9 mouse cellular contexts compared by ENCODE assay signal in genomic region chr3:34647688-34648087, GRCm38 (mm10). TPM values are rescaled to one million over a fixed set of nuclear protein-coding genes. Genes with fewer than 3 reads are reported as not detected.
A peak's percentile ranks its signal among the peaks of the same experiment; 100 is the strongest.
DNase-seq lines count a peak whose midpoint lies in the region; ATAC-seq and TF ChIP-seq lines count a peak whose summit lies in the region.
"Had no signal": no experiment of that assay in that cellular context is flagged by ENCODE, and none has a peak within 500 bp of the region (broad histone marks: within the 10 kb centered on the region; RNA-seq: fewer than 3 reads in every experiment).

No protein-coding gene starts in this region.

- no peaks in the 10 kb centered on the region for H3K9me3 ChIP-seq in forebrain, embryonic 14.5 days (replicated peaks; ENCODE audit: control insufficient read depth, low read length)
- no peaks in the 10 kb centered on the region for H3K9me3 ChIP-seq in hindbrain, postnatal 0 days (ENCODE audit: low read length)
- H3K9me3 ChIP-seq in liver, embryonic 11.5 days (ENCODE audit: control insufficient read depth, low read length): no peaks in the 10 kb centered on the region
- H3K9me3 ChIP-seq in neural tube, embryonic 14.5 days (ENCODE audit: control insufficient read depth, low read length): no peaks in the 10 kb centered on the region
- H3K9me3 ChIP-seq: lung, embryonic 15.5 days had no signal

- H3K4me1 ChIP-seq in bone marrow macrophage, adult 2 months (ENCODE audit: control insufficient read depth, insufficient read depth, low read length): no peaks in the 10 kb centered on the region
- H3K4me1 ChIP-seq in forebrain, embryonic 14.5 days (ENCODE audit: control insufficient read depth, insufficient read depth, low read length): peaks cover 30% of the 10 kb centered on the region
- peaks cover 3% of the 10 kb centered on the region; the same call in 1 of the 2 replicates for H3K4me1 ChIP-seq in hindbrain, postnatal 0 days (ENCODE audit: insufficient read depth, low read length)
- H3K4me1 ChIP-seq in liver, embryonic 11.5 days (replicated peaks; ENCODE audit: control insufficient read depth, insufficient read depth, low read length): peaks cover 4% of the 10 kb centered on the region; the same call in 1 of the 2 replicates
- peaks cover 16% of the 10 kb centered on the region for H3K4me1 ChIP-seq in neural tube, embryonic 14.5 days (ENCODE audit: control insufficient read depth, insufficient read depth, low read length)

- H3K27ac ChIP-seq in bone marrow macrophage, adult 2 months (ENCODE audit: insufficient read depth, low read depth, low read length): no peak overlapping the region
- peak overlapping the region; percentile 92 for H3K27ac ChIP-seq in forebrain, embryonic 14.5 days (ENCODE audit: low read depth, low read length)
- H3K27ac ChIP-seq in hindbrain, postnatal 0 days: peak overlapping the region; percentile 81; the same call in 1 of the 2 replicates
- no peak overlapping the region for H3K27ac ChIP-seq in liver, embryonic 11.5 days (ENCODE audit: low read depth, low read length)
- H3K27ac ChIP-seq in neural tube, embryonic 14.5 days (ENCODE audit: low read depth, low read length): peak overlapping the region; percentile 83
- H3K27ac ChIP-seq: lung, embryonic 15.5 days had no signal

- no peak overlapping the region for H3K4me3 ChIP-seq in bone marrow macrophage, adult 2 months (ENCODE audit: insufficient read depth, low read length)
- peak overlapping the region; percentile 79; the same call in 1 of the 2 replicates for H3K4me3 ChIP-seq in forebrain, embryonic 14.5 days (ENCODE audit: low read depth, low read length)
- no peak overlapping the region for H3K4me3 ChIP-seq in hindbrain, postnatal 0 days (ENCODE audit: low read length)
- H3K4me3 ChIP-seq in liver, embryonic 11.5 days (ENCODE audit: low read depth, low read length): no peak overlapping the region
- H3K4me3 ChIP-seq in neural tube, embryonic 14.5 days (ENCODE audit: low read depth, low read length): peak overlapping the region; percentile 44; the same call in 1 of the 2 replicates
- H3K4me3 ChIP-seq: lung, embryonic 15.5 days had no signal

- H3K36me3 ChIP-seq in forebrain, embryonic 14.5 days (ENCODE audit: control insufficient read depth, insufficient read depth, low read length): peaks cover 5% of the 10 kb centered on the region
- no peaks in the 10 kb centered on the region for H3K36me3 ChIP-seq in hindbrain, postnatal 0 days (ENCODE audit: insufficient read depth, low read length)
- no peaks in the 10 kb centered on the region for H3K36me3 ChIP-seq in liver, embryonic 11.5 days (ENCODE audit: control insufficient read depth, insufficient read depth, low read length)
- H3K36me3 ChIP-seq in neural tube, embryonic 14.5 days (ENCODE audit: control insufficient read depth, insufficient read depth, low read length): no peaks in the 10 kb centered on the region
- H3K36me3 ChIP-seq: lung, embryonic 15.5 days had no signal

- no peak for ATAC-seq in forebrain, embryonic 14.5 days
- ATAC-seq in hindbrain, postnatal 0 days: no peak
- ATAC-seq in liver, embryonic 11.5 days (replicated peaks; ENCODE audit: low FRiP score): no peak
- ATAC-seq in neural tube, embryonic 14.5 days (ENCODE audit: low read depth): no peak

- under 1% methylated on average over 14 of the region's 14 CpGs for WGBS in forebrain, embryonic 14.5 days
- 2% methylated on average over 14 of the region's 14 CpGs for WGBS in hindbrain, postnatal 0 days
- WGBS in liver, embryonic 11.5 days: 1% methylated on average over 14 of the region's 14 CpGs
- WGBS in neural tube, embryonic 14.5 days: under 1% methylated on average over 14 of the region's 14 CpGs

- no peak for TF ChIP-seq POLR2A in bone marrow macrophage, adult 2 months (IDR thresholded peaks at IDR 0.05; ENCODE audit: borderline replicate concordance, low read depth, low read length)

- DNase-seq in layer of hippocampus, adult 11-12 months (ENCODE audit: low spot score): peak; percentile 87
- DNase-seq in layer of hippocampus, adult 9-10 months (ENCODE audit: low spot score): no peak
- peak; percentile 92 for DNase-seq in forebrain, embryonic 14.5 days (ENCODE audit: low spot score)
- DNase-seq in hindbrain, postnatal 0 days (ENCODE audit: low spot score): peak; percentile 93
- peak; percentile 77 for DNase-seq in liver, embryonic 11.5 days (ENCODE audit: low spot score)
- peak; percentile 62 to 79 for DNase-seq in urinary bladder, postnatal 36 days (ENCODE audit: low spot score in 2 of 2)

- H3K9ac ChIP-seq in forebrain, embryonic 14.5 days (ENCODE audit: low read length): peak overlapping the region; percentile 70; the same call in 1 of the 2 replicates
- no peak overlapping the region for H3K9ac ChIP-seq in hindbrain, postnatal 0 days (replicated peaks; ENCODE audit: low read length)
- no peak overlapping the region for H3K9ac ChIP-seq in liver, embryonic 11.5 days (ENCODE audit: low read depth, low read length)
- no peak overlapping the region for H3K9ac ChIP-seq in neural tube, embryonic 14.5 days (replicated peaks; ENCODE audit: low read depth, low read length)
- H3K9ac ChIP-seq: lung, embryonic 15.5 days had no signal

- H3K4me2 ChIP-seq in forebrain, embryonic 14.5 days (ENCODE audit: low read length): peak overlapping the region; percentile 75
- H3K4me2 ChIP-seq in hindbrain, postnatal 0 days (ENCODE audit: low read depth, low read length): peak overlapping the region; percentile 60
- no peak overlapping the region for H3K4me2 ChIP-seq in liver, embryonic 11.5 days
- H3K4me2 ChIP-seq in neural tube, embryonic 14.5 days (ENCODE audit: low read depth, low read length): peak overlapping the region; percentile 61; the same call in 1 of the 2 replicates
- H3K4me2 ChIP-seq: lung, embryonic 15.5 days had no signal

- peak; percentile 83 for TF ChIP-seq CTCF in bone marrow macrophage, adult 2 months (IDR thresholded peaks at IDR 0.05; ENCODE audit: low read depth, low read length)
- TF ChIP-seq CTCF in hindbrain, postnatal 0 days (IDR thresholded peaks at IDR 0.05; ENCODE audit: low read depth): peak; percentile 78

- no peaks in the 10 kb centered on the region for H3K27me3 ChIP-seq in forebrain, embryonic 14.5 days (replicated peaks; ENCODE audit: control insufficient read depth, insufficient read depth, low read length)
- peaks cover 21% of the 10 kb centered on the region for H3K27me3 ChIP-seq in hindbrain, postnatal 0 days (ENCODE audit: insufficient read depth, low read length)
- peaks cover 94% of the 10 kb centered on the region for H3K27me3 ChIP-seq in liver, embryonic 11.5 days (replicated peaks; ENCODE audit: control insufficient read depth, insufficient read depth, low read length)
- peaks cover 5% of the 10 kb centered on the region for H3K27me3 ChIP-seq in neural tube, embryonic 14.5 days (ENCODE audit: control insufficient read depth, insufficient read depth, low read length)

RNA-seq across cellular contexts. Expression of gene Sox2, which starts 2.5 kb away (rescaled TPM):
- not detected in 2 replicates for polyA plus RNA-seq in bone marrow macrophage, adult 2 months (2012; ENCODE audit: insufficient read depth, insufficient read length, missing spikeins)
- polyA plus RNA-seq in forebrain, embryonic 14.5 days (2014; fragmentation: Nextera tagmentation; extraction: Ambion mirVana): 26.6 and 32.0 TPM in 2 replicates
- total RNA-seq in hindbrain, postnatal 0 days (2014; rRNA removed): 68.1 and 80.2 TPM in 2 replicates
- 22.6 and 26.3 TPM in 2 replicates for polyA plus RNA-seq in hindbrain, postnatal 0 days (2015; fragmentation: Nextera tagmentation; extraction: Ambion mirVana)
- 0.48 and 0.55 TPM in 2 replicates for polyA plus RNA-seq in liver, embryonic 11.5 days (2014; fragmentation: Nextera tagmentation; extraction: Ambion mirVana)
- 12.2 and 18.2 TPM in 2 replicates for polyA plus RNA-seq in neural tube, embryonic 14.5 days (2014; fragmentation: Nextera tagmentation; extraction: Ambion mirVana)

Comparison
In these comparisons a context has a peak if more than half of its experiments do, and no peak if none do; other contexts are left out.
1. H3K27ac ChIP-seq: peak in forebrain, embryonic 14.5 days (single experiment), hindbrain, postnatal 0 days (single experiment) and neural tube, embryonic 14.5 days (single experiment); none in bone marrow macrophage, adult 2 months (single experiment) and liver, embryonic 11.5 days (single experiment).
2. H3K4me3 ChIP-seq: peak in forebrain, embryonic 14.5 days (single experiment) and neural tube, embryonic 14.5 days (single experiment); none in bone marrow macrophage, adult 2 months (single experiment), hindbrain, postnatal 0 days (single experiment) and liver, embryonic 11.5 days (single experiment).